9 mouse cellular contexts compared by ENCODE assay signal in the genomic region with DNA sequence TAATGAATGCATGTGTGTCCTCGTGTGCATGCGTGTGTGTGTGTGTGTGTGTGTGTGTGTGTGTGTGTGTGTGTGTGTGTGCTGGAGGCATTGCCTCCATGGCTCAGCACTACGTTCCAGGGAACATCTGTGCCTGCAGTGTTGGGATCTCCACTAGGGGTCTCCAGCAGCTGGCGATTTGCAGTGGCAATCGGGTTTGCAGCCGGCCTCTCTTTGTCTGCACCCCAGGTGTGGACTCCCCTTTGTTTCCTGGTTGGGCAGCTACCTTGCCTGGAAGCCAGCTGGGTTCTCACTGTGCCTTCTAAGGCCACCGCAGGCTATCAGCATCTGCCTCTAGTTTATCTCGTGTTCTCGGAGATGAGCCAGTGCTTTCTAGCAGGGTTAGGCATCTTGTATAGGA. TPM values are rescaled to one million over a fixed set of nuclear protein-coding genes. Genes with fewer than 3 reads are reported as not detected.
A peak's percentile ranks its signal among the peaks of the same experiment; 100 is the strongest.
DNase-seq lines count a peak whose midpoint lies in the region; ATAC-seq and TF ChIP-seq lines count a peak whose summit lies in the region.
"Had no signal": no experiment of that assay in that cellular context is flagged by ENCODE, and none has a peak within 500 bp of the region (broad histone marks: within the 10 kb centered on the region; RNA-seq: fewer than 3 reads in every experiment).

No protein-coding gene starts in this region.

- H3K27me3 ChIP-seq in embryonic facial prominence, embryonic 14.5 days (replicated peaks; ENCODE audit: control insufficient read depth, insufficient read depth, low read length), result peaks cover 10% of the 10 kb centered on the region; the same call in 1 of the 2 replicates
- peaks cover 18% of the 10 kb centered on the region for H3K27me3 ChIP-seq in heart, embryonic 13.5 days (replicated peaks)
- no peaks in the 10 kb centered on the region for H3K27me3 ChIP-seq in kidney, postnatal 0 days (ENCODE audit: insufficient read depth, low read length)
- H3K27me3 ChIP-seq in liver, embryonic 14.5 days (ENCODE audit: control insufficient read depth, insufficient read depth, low read length), result peaks cover 10% of the 10 kb centered on the region
- peaks cover 5% of the 10 kb centered on the region; the same call in 1 of the 2 replicates for H3K27me3 ChIP-seq in neural tube, embryonic 11.5 days (ENCODE audit: control insufficient read depth, insufficient read depth, low read length)
- no peaks in the 10 kb centered on the region; the same call in 1 of the 2 replicates for H3K27me3 ChIP-seq in stomach, embryonic 16.5 days (ENCODE audit: control insufficient read depth, insufficient read depth, low read length)
- H3K27me3 ChIP-seq: Patski had no signal

- peak; percentile 84 for TF ChIP-seq CTCF in kidney, postnatal 0 days (IDR thresholded peaks at IDR 0.05; ENCODE audit: low read depth)
- TF ChIP-seq CTCF in liver, embryonic 14.5 days (IDR thresholded peaks at IDR 0.05; ENCODE audit: low read depth), result peak; percentile 82

- no peaks in the 10 kb centered on the region for H3K4me1 ChIP-seq in embryonic facial prominence, embryonic 14.5 days (ENCODE audit: control insufficient read depth, insufficient read depth, low read length)
- H3K4me1 ChIP-seq in heart, embryonic 13.5 days, result peaks cover 13% of the 10 kb centered on the region
- H3K4me1 ChIP-seq in kidney, postnatal 0 days (replicated peaks; ENCODE audit: insufficient read depth, low read length), result peaks cover 4% of the 10 kb centered on the region; the same call in 1 of the 2 replicates
- H3K4me1 ChIP-seq in liver, embryonic 14.5 days (replicated peaks; ENCODE audit: control insufficient read depth in 2 of 2, insufficient read depth in 2 of 2, low read length in 1 of 2), result peaks cover 0 to 5% of the 10 kb centered on the region in 2 experiments; a peak in 1 of 4 replicates
- H3K4me1 ChIP-seq in neural tube, embryonic 11.5 days (ENCODE audit: control insufficient read depth, insufficient read depth, low read length), result no peaks in the 10 kb centered on the region; the same call in 1 of the 2 replicates
- peaks cover 6% of the 10 kb centered on the region; the same call in 1 of the 2 replicates for H3K4me1 ChIP-seq in stomach, embryonic 16.5 days (ENCODE audit: control insufficient read depth, insufficient read depth, low read length)

- H3K4me3 ChIP-seq in embryonic facial prominence, embryonic 14.5 days (ENCODE audit: low read depth, low read length), result 0 out of 2 replicates have a peak overlapping the region, but pooled peaks have one; percentile 1
- peak overlapping the region; percentile 27; the same call in 1 of the 2 replicates for H3K4me3 ChIP-seq in heart, embryonic 13.5 days
- no peak overlapping the region for H3K4me3 ChIP-seq in kidney, postnatal 0 days (replicated peaks; ENCODE audit: low read depth, low read length)
- H3K4me3 ChIP-seq in liver, embryonic 14.5 days (ENCODE audit: insufficient read depth in 1 of 2, low read depth in 2 of 2, low read length in 2 of 2), result no peak overlapping the region
- H3K4me3 ChIP-seq in neural tube, embryonic 11.5 days (ENCODE audit: low read depth, low read length), result no peak overlapping the region
- H3K4me3 ChIP-seq in stomach, embryonic 16.5 days (replicated peaks; ENCODE audit: low read length), result 0 out of 2 replicates have a peak overlapping the region, but pooled peaks have one; percentile 24

- ATAC-seq in embryonic facial prominence, embryonic 14.5 days (ENCODE audit: low read depth), result peak; percentile 78
- no peak for ATAC-seq in heart, embryonic 13.5 days (ENCODE audit: extremely low read depth, insufficient number of reproducible peaks, low FRiP score, low TSS enrichment)
- no peak; the same call in 1 of the 2 replicates for ATAC-seq in kidney, postnatal 0 days (replicated peaks; ENCODE audit: low FRiP score, low read depth)
- no peak for ATAC-seq in liver, embryonic 14.5 days (ENCODE audit: insufficient read depth)
- ATAC-seq in neural tube, embryonic 11.5 days (ENCODE audit: insufficient read depth, low FRiP score, low TSS enrichment), result peak; percentile 60
- peak; percentile 81; the same call in 1 of the 2 replicates for ATAC-seq in stomach, embryonic 16.5 days (ENCODE audit: insufficient read depth, low FRiP score)
- ATAC-seq: Patski had no signal

- no peak overlapping the region for H3K27ac ChIP-seq in embryonic facial prominence, embryonic 14.5 days (replicated peaks; ENCODE audit: low read depth, low read length)
- 0 out of 2 replicates have a peak overlapping the region, but pooled peaks have one; percentile 13 for H3K27ac ChIP-seq in heart, embryonic 13.5 days (replicated peaks)
- H3K27ac ChIP-seq in kidney, postnatal 0 days, result no peak overlapping the region
- H3K27ac ChIP-seq in liver, embryonic 14.5 days, result no peak overlapping the region
- no peak overlapping the region for H3K27ac ChIP-seq in neural tube, embryonic 11.5 days (ENCODE audit: low read depth, low read length)
- H3K27ac ChIP-seq in stomach, embryonic 16.5 days (ENCODE audit: low read length), result no peak overlapping the region

- H3K9me3 ChIP-seq in embryonic facial prominence, embryonic 14.5 days (ENCODE audit: control insufficient read depth, low read length), result no peaks in the 10 kb centered on the region
- 0 out of 2 replicates have a peak, but pooled peaks cover 3% of the 10 kb centered on the region for H3K9me3 ChIP-seq in heart, embryonic 13.5 days
- H3K9me3 ChIP-seq in kidney, postnatal 0 days (replicated peaks; ENCODE audit: low read length), result no peaks in the 10 kb centered on the region
- no peaks in the 10 kb centered on the region for H3K9me3 ChIP-seq in liver, embryonic 14.5 days (ENCODE audit: control insufficient read depth, low read length)
- no peaks in the 10 kb centered on the region for H3K9me3 ChIP-seq in neural tube, embryonic 11.5 days (ENCODE audit: control insufficient read depth, low read length)
- no peaks in the 10 kb centered on the region for H3K9me3 ChIP-seq in stomach, embryonic 16.5 days (replicated peaks; ENCODE audit: control insufficient read depth, low read length)

- H3K36me3 ChIP-seq in embryonic facial prominence, embryonic 14.5 days (ENCODE audit: control insufficient read depth, insufficient read depth, low read length), result no peaks in the 10 kb centered on the region
- no peaks in the 10 kb centered on the region for H3K36me3 ChIP-seq in heart, embryonic 13.5 days
- H3K36me3 ChIP-seq in kidney, postnatal 0 days (ENCODE audit: insufficient read depth, low read length), result no peaks in the 10 kb centered on the region
- H3K36me3 ChIP-seq in liver, embryonic 14.5 days (replicated peaks; ENCODE audit: control insufficient read depth, insufficient read depth, low read depth), result no peaks in the 10 kb centered on the region
- H3K36me3 ChIP-seq in neural tube, embryonic 11.5 days (ENCODE audit: control insufficient read depth, insufficient read depth, low read length), result no peaks in the 10 kb centered on the region
- H3K36me3 ChIP-seq in stomach, embryonic 16.5 days (ENCODE audit: control insufficient read depth, insufficient read depth, low read length), result no peaks in the 10 kb centered on the region

- 1% methylated on average over 9 of the region's 9 CpGs for whole genome bisulfite sequencing in embryonic facial prominence, embryonic 14.5 days
- 1% methylated on average over 9 of the region's 9 CpGs for WGBS in heart, embryonic 13.5 days
- WGBS in kidney, postnatal 0 days, result 4% methylated on average over 9 of the region's 9 CpGs
- 3% methylated on average over 9 of the region's 9 CpGs for WGBS in liver, embryonic 14.5 days (ENCODE audit: insufficient replicate concordance)
- 1% methylated on average over 9 of the region's 9 CpGs for WGBS in neural tube, embryonic 11.5 days
- WGBS in stomach, embryonic 16.5 days, result 3% methylated on average over 9 of the region's 9 CpGs

- H3K4me2 ChIP-seq in embryonic facial prominence, embryonic 14.5 days (ENCODE audit: low read depth, low read length), result peak overlapping the region; percentile 41
- H3K4me2 ChIP-seq in heart, embryonic 13.5 days, result peak overlapping the region; percentile 63
- peak overlapping the region; percentile 46; the same call in 1 of the 2 replicates for H3K4me2 ChIP-seq in kidney, postnatal 0 days (ENCODE audit: low read length)
- H3K4me2 ChIP-seq in liver, embryonic 14.5 days (ENCODE audit: low read depth), result no peak overlapping the region; the same call in 1 of the 2 replicates
- peak overlapping the region; percentile 27; the same call in 1 of the 2 replicates for H3K4me2 ChIP-seq in neural tube, embryonic 11.5 days (ENCODE audit: low read depth)
- H3K4me2 ChIP-seq in stomach, embryonic 16.5 days (ENCODE audit: low read depth, low read length), result peak overlapping the region; percentile 51

- H3K9ac ChIP-seq in embryonic facial prominence, embryonic 14.5 days (ENCODE audit: low read depth, low read length), result no peak overlapping the region
- H3K9ac ChIP-seq in heart, embryonic 13.5 days, result peak overlapping the region; percentile 72
- H3K9ac ChIP-seq in kidney, postnatal 0 days (ENCODE audit: low read depth, low read length), result no peak overlapping the region
- no peak overlapping the region for H3K9ac ChIP-seq in liver, embryonic 14.5 days (replicated peaks)
- peak overlapping the region; percentile 49; the same call in 1 of the 2 replicates for H3K9ac ChIP-seq in neural tube, embryonic 11.5 days (ENCODE audit: low read length)
- H3K9ac ChIP-seq in stomach, embryonic 16.5 days (ENCODE audit: low read length), result peak overlapping the region; percentile 55

- peak; percentile 71 for DNase-seq in layer of hippocampus, adult 11-12 months (ENCODE audit: low spot score)
- no peak for DNase-seq in layer of hippocampus, adult 9-10 months (ENCODE audit: low spot score)
- peak; percentile 87 for DNase-seq in embryonic facial prominence, embryonic 14.5 days (ENCODE audit: low spot score)
- peak; percentile 87 for DNase-seq in kidney, postnatal 0 days (ENCODE audit: low spot score)
- DNase-seq in liver, embryonic 14.5 days (ENCODE audit: low read depth in 3 of 3, low spot score in 3 of 3), result no peak
- peak; percentile 86 for DNase-seq in neural tube, embryonic 11.5 days (ENCODE audit: low spot score)

- TF ChIP-seq EP300 in liver, embryonic 14.5 days (IDR thresholded peaks at IDR 0.05; ENCODE audit: low read depth), result no peak

RNA-seq across cellular contexts. Expression of a gene that starts 4.9 kb away (rescaled TPM):
- polyA plus RNA-seq in embryonic facial prominence, embryonic 14.5 days (2014; fragmentation: Nextera tagmentation; extraction: Ambion mirVana), result 15.3 and 19.0 TPM in 2 replicates
- polyA plus RNA-seq in heart, embryonic 13.5 days (2015; fragmentation: Nextera tagmentation; extraction: Ambion mirVana), result 8.7 and 9.1 TPM in 2 replicates
- 16.3 and 16.8 TPM in 2 replicates for polyA plus RNA-seq in kidney, postnatal 0 days (2015; fragmentation: Nextera tagmentation; extraction: Ambion mirVana)
- polyA plus RNA-seq in liver, embryonic 14.5 days (2012; rRNA removed), result 1.3 and 1.7 TPM in 2 replicates
- polyA plus RNA-seq in liver, embryonic 14.5 days (2014; fragmentation: Nextera tagmentation; extraction: Ambion mirVana), result 4.2 and 4.3 TPM in 2 replicates
- 22.2 and 24.2 TPM in 2 replicates for polyA plus RNA-seq in neural tube, embryonic 11.5 days (2014; fragmentation: Nextera tagmentation; extraction: Ambion mirVana)
- 16.2 and 17.8 TPM in 2 replicates for polyA plus RNA-seq in stomach, embryonic 16.5 days (2015; fragmentation: Nextera tagmentation; extraction: Ambion mirVana)

RNA-seq across cellular contexts. Expression of a gene that starts 56.0 kb away (rescaled TPM):
- polyA plus RNA-seq in embryonic facial prominence, embryonic 14.5 days (2014; fragmentation: Nextera tagmentation; extraction: Ambion mirVana), result not detected in 2 replicates
- not detected in 2 replicates for polyA plus RNA-seq in heart, embryonic 13.5 days (2015; fragmentation: Nextera tagmentation; extraction: Ambion mirVana)
- 0.50 and 0.59 TPM in 2 replicates for polyA plus RNA-seq in kidney, postnatal 0 days (2015; fragmentation: Nextera tagmentation; extraction: Ambion mirVana)
- polyA plus RNA-seq in liver, embryonic 14.5 days (2012; rRNA removed), result not detected in 2 replicates
- not detected in 2 replicates for polyA plus RNA-seq in liver, embryonic 14.5 days (2014; fragmentation: Nextera tagmentation; extraction: Ambion mirVana)
- polyA plus RNA-seq in neural tube, embryonic 11.5 days (2014; fragmentation: Nextera tagmentation; extraction: Ambion mirVana), result not detected in 2 replicates
- 0.09 TPM in 1 of 2 replicates, not detected in the other for polyA plus RNA-seq in stomach, embryonic 16.5 days (2015; fragmentation: Nextera tagmentation; extraction: Ambion mirVana)

Comparison
In these comparisons a context has a peak if more than half of its experiments do, and no peak if none do; other contexts are left out.
1. DNase-seq: peak in layer of hippocampus, adult 11-12 months (single experiment), embryonic facial prominence, embryonic 14.5 days (single experiment), kidney, postnatal 0 days (single experiment) and neural tube, embryonic 11.5 days (single experiment); none in layer of hippocampus, adult 9-10 months (single experiment) and liver, embryonic 14.5 days (0 of 3).
2. ATAC-seq: peak in embryonic facial prominence, embryonic 14.5 days (single experiment), neural tube, embryonic 11.5 days (single experiment) and stomach, embryonic 16.5 days (single experiment); none in heart, embryonic 13.5 days (single experiment), kidney, postnatal 0 days (single experiment) and liver, embryonic 14.5 days (single experiment).
3. H3K4me3 ChIP-seq: peak in embryonic facial prominence, embryonic 14.5 days (single experiment), heart, embryonic 13.5 days (single experiment) and stomach, embryonic 16.5 days (single experiment); none in kidney, postnatal 0 days (single experiment), liver, embryonic 14.5 days (0 of 2) and neural tube, embryonic 11.5 days (single experiment).
4. H3K9ac ChIP-seq: peak in heart, embryonic 13.5 days (single experiment), neural tube, embryonic 11.5 days (single experiment) and stomach, embryonic 16.5 days (single experiment); none in embryonic facial prominence, embryonic 14.5 days (single experiment), kidney, postnatal 0 days (single experiment) and liver, embryonic 14.5 days (single experiment).